Mouse (Mus musculus) stomach, postnatal 0 days (tissue): ENCODE measurements around the gene Chmp2a.

Source experiments
- CTCF ChIP-seq: IDR thresholded peaks from 2 replicates; pipeline ENCODE4 v1.5.1; 2016; ENCODE audit warnings: antibody characterized with exemption, low read depth, mild to moderate bottlenecking, moderate library complexity
- EP300 ChIP-seq: optimal IDR thresholded peaks from 2 replicates; pipeline ENCODE3; 2016; ENCODE audit warnings: antibody characterized with exemption

DNA sequence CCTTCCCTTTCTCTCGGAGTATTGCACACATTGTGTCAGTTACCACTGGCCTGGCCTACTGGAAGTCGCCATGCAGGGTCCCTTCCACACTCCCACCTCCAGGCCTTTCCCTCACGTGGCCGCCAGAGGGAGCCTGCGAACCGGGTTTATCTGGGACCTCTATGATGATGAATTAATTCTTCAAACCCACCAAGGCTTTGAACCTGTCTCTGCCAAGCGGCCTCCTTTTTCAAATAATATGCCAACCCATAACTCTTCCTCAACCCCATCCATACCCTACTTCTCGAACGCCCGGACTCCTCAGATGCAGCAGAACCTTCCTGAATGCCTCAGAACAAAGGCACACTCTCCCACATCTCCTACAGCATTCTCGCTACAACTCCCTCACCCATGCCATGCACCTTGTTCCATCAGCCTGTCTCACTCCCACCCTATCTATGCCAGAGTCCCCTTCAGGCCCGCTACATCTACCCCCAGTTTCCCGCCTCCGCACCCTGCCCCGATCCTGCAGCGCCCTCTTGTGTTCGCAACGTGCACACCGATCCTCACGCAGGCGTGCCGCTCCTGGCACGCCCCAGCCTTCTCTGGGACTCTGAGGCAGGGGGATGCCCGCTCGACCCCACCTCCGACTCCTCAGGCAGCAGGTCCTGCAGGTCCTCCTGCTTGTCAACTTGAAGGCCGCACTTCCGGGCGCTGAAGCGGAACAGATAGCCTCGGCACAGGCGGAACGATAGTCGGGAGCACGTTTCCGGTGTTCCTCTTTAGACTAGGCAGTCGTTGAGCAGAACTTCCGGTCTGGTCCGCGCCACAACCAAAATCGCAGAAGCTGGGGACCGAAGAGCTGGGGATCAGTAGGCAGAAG lies 25.2 kb downstream of the Chmp2a start:
- TF ChIP-seq EP300 (no peak), CTCF (peak; percentile 91)
